Comparison of ENCODE assay signal across 8 mouse cellular contexts in the genomic region with DNA sequence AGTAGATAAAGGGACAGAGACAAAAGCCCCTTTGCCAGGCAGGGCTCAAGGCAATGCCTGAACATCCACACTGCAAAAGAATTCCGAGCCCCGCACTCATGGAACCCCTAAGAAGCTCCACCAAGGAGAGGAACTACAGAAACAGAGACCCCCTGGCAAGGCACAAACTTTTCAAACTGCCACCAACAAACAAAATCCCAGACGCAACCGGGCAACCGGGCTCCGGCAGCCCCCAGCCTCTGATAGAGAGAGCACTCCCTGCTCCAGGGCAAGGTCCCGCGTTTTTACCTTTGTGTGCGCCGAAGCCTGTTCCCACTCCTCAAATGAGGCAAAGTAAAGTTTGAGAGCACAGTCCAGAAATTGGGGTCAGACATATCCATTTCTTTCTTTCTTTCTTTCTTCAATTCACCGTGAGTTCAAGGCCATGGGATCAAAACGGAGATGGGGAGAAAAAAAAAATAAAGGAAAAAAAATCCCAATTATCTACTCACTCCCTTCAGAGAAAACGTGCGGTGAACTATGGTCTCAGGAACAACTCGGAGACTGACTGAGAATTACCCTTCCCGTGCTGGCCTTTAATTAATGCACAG.
DNase-seq lines count a peak whose midpoint lies in the region; ATAC-seq and TF ChIP-seq lines count a peak whose summit lies in the region.

No protein-coding gene starts in this region.

- DNase-seq in kidney, adult 8-10 months: no peak
- no peak for DNase-seq in left cerebral cortex, postnatal 10 days (ENCODE audit: extremely low spot score in 1 of 2, low spot score in 2 of 2)
- no peak for DNase-seq in frontal cortex, postnatal 36 days (ENCODE audit: low spot score in 2 of 2)

- no peak for ATAC-seq in kidney, embryonic 14.5 days (ENCODE audit: low FRiP score, low TSS enrichment)
- no peak; the same call in 1 of the 2 replicates for ATAC-seq in forebrain, embryonic 15.5 days (replicated peaks)
- no peak for ATAC-seq in limb, embryonic 13.5 days (ENCODE audit: low FRiP score, low read depth)

- H3K36me3 ChIP-seq in kidney, embryonic 14.5 days (ENCODE audit: control insufficient read depth, insufficient read depth, low read length): no peaks in the 10 kb centered on the region
- no peaks in the 10 kb centered on the region for H3K36me3 ChIP-seq in forebrain, embryonic 15.5 days
- no peaks in the 10 kb centered on the region for H3K36me3 ChIP-seq in limb, embryonic 13.5 days

- intact Hi-C loops in left cerebral cortex, postnatal 10 days (cut with DNase I): loop anchor here (10.0 kb wide), 1 partner anchor 189 kb away; no protein-coding TSS in a partner anchor

- H3K9ac ChIP-seq in kidney, embryonic 14.5 days (ENCODE audit: low read depth, low read length): peak overlapping the region; percentile 75
- H3K9ac ChIP-seq in forebrain, embryonic 15.5 days (replicated peaks): peak overlapping the region; percentile 52
- peak overlapping the region; percentile 75 for H3K9ac ChIP-seq in limb, embryonic 13.5 days

- H3K4me1 ChIP-seq in kidney, embryonic 14.5 days (ENCODE audit: control insufficient read depth, insufficient read depth, low read length): peaks cover 13% of the 10 kb centered on the region; the same call in 1 of the 2 replicates
- H3K4me1 ChIP-seq in bone marrow, adult 2 months (ENCODE audit: control insufficient read depth, insufficient read depth, low read length): no peaks in the 10 kb centered on the region; the same call in 1 of the 2 replicates
- peaks cover 18% of the 10 kb centered on the region for H3K4me1 ChIP-seq in forebrain, embryonic 15.5 days
- peaks cover 27% of the 10 kb centered on the region for H3K4me1 ChIP-seq in limb, embryonic 13.5 days
- peaks cover 15% of the 10 kb centered on the region; the same call in 1 of the 2 replicates for H3K4me1 ChIP-seq in olfactory bulb, adult 2 months (ENCODE audit: control insufficient read depth, insufficient read depth, low read length)

- H3K4me2 ChIP-seq in kidney, embryonic 14.5 days (replicated peaks; ENCODE audit: low read depth, low read length): peak overlapping the region; percentile 70
- peak overlapping the region; percentile 75 for H3K4me2 ChIP-seq in forebrain, embryonic 15.5 days (replicated peaks)
- peak overlapping the region; percentile 79 for H3K4me2 ChIP-seq in limb, embryonic 13.5 days (replicated peaks)

- no peaks in the 10 kb centered on the region for H3K9me3 ChIP-seq in kidney, embryonic 14.5 days (ENCODE audit: control insufficient read depth, low read length)
- H3K9me3 ChIP-seq in forebrain, embryonic 15.5 days: no peaks in the 10 kb centered on the region
- 0 out of 2 replicates have a peak, but pooled peaks cover 2% of the 10 kb centered on the region for H3K9me3 ChIP-seq in limb, embryonic 13.5 days

- H3K4me3 ChIP-seq in kidney, embryonic 14.5 days (ENCODE audit: low read length): peak overlapping the region; percentile 63
- peak overlapping the region; percentile 46 for H3K4me3 ChIP-seq in bone marrow, adult 2 months (replicated peaks; ENCODE audit: control insufficient read depth, low read depth, low read length)
- peak overlapping the region; percentile 48 for H3K4me3 ChIP-seq in forebrain, embryonic 15.5 days
- peak overlapping the region; percentile 52 for H3K4me3 ChIP-seq in limb, embryonic 13.5 days
- H3K4me3 ChIP-seq in olfactory bulb, adult 2 months (ENCODE audit: insufficient read depth, low read depth, low read length): peak overlapping the region; percentile 57

- no peak for TF ChIP-seq CTCF in bone marrow, adult 2 months (IDR thresholded peaks at IDR 0.05; ENCODE audit: control insufficient read depth, insufficient read depth, low read length)
- no peak for TF ChIP-seq CTCF in olfactory bulb, adult 2 months (IDR thresholded peaks at IDR 0.05; ENCODE audit: insufficient read depth, low read depth, low read length)

- peak overlapping the region; percentile 37 for H3K27ac ChIP-seq in kidney, embryonic 14.5 days (ENCODE audit: low read depth, low read length)
- H3K27ac ChIP-seq in bone marrow, adult 2 months (ENCODE audit: control insufficient read depth, insufficient read depth, low read depth, low read length, poor library complexity): no peak overlapping the region
- peak overlapping the region; percentile 74 for H3K27ac ChIP-seq in forebrain, embryonic 15.5 days (replicated peaks)
- peak overlapping the region; percentile 63; the same call in 1 of the 2 replicates for H3K27ac ChIP-seq in limb, embryonic 13.5 days
- H3K27ac ChIP-seq in olfactory bulb, adult 2 months (ENCODE audit: insufficient read depth, low read depth, low read length): peak overlapping the region; percentile 73; the same call in 1 of the 2 replicates

- H3K27me3 ChIP-seq in kidney, embryonic 14.5 days (ENCODE audit: control insufficient read depth, insufficient read depth, low read length): no peaks in the 10 kb centered on the region
- no peaks in the 10 kb centered on the region for H3K27me3 ChIP-seq in forebrain, embryonic 15.5 days
- H3K27me3 ChIP-seq in limb, embryonic 13.5 days: no peaks in the 10 kb centered on the region

- WGBS in kidney, embryonic 14.5 days: under 1% methylated on average over 16 of the region's 16 CpGs
- WGBS in bone marrow, adult 2 months: 2% methylated on average over 16 of the region's 16 CpGs
- under 1% methylated on average over 16 of the region's 16 CpGs for WGBS in forebrain, embryonic 15.5 days
- 3% methylated on average over 16 of the region's 16 CpGs for WGBS in limb, embryonic 13.5 days
- 6% methylated on average over 16 of the region's 16 CpGs for WGBS in olfactory bulb, adult 2 months

- TF ChIP-seq POLR2A in bone marrow, adult 2 months (IDR thresholded peaks at IDR 0.05; ENCODE audit: borderline replicate concordance, control insufficient read depth, low read depth, low read length): no peak
- no peak for TF ChIP-seq POLR2A in olfactory bulb, adult 2 months (IDR thresholded peaks at IDR 0.05; ENCODE audit: insufficient read depth, low read depth, low read length)
